Mouse (Mus musculus) megakaryocyte, embryonic 14.5 days (primary cell): ENCODE results near the gene Mphosph10.

Experiments used
- FLI1 ChIP-seq: IDR thresholded peaks from 2 replicates; pipeline ENCODE4 v1.6.1; 2012; ENCODE audit warnings: low read length, inconsistent platforms, mixed read lengths
- GATA1 ChIP-seq: IDR thresholded peaks from 3 replicates; pipeline ENCODE4 v1.6.1; 2012; ENCODE audit warnings: mixed read lengths, low read length, inconsistent platforms, borderline replicate concordance

DNA sequence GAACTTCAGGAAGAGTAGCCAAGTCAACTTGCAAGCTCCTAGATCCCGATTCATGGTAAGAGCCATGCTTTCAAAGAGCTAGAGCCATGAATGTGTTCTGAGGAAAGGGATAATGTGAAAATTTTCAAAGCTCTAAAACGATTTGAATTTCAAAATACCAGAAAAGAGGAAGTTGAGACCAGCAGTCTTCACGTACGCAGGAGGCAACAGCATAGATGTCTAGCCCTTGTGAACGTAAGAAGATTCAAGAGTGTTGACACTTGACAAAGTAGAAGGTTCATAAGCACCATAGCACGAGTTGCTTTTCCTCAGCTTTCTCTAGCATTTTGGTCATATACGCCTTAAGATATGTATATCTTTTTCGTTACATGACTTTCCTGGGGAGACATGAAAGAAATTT, 11.9 kb upstream of the Mphosph10 start:
- TF ChIP-seq GATA1, result no peak
- TF ChIP-seq FLI1, result no peak
